Mouse (Mus musculus): ENCODE measurements around the gene Shisa4.

- TF ChIP-seq CTCF (conservative IDR thresholded peaks at IDR 0.05; ENCODE audit: insufficient read depth, insufficient read length, low read depth, low read length) (no peak), POLR2A (IDR thresholded peaks at IDR 0.05; ENCODE audit: low read depth, low read length) (no peak)
These were observed 26.5 kb upstream of the Shisa4 start for GRCm38 (mm10) chr1:135401452-135402110.

Data from kidney, adult 2 months (tissue).